Mouse (Mus musculus): Measurements from ENCODE around the gene Clec4a1. TPM values are rescaled to one million over a fixed set of nuclear protein-coding genes. Genes with fewer than 3 reads are reported as not detected.

Gene Clec4a1
- polyA plus RNA-seq, 1 experiment from 2014 or later, result 0.72 TPM

DNA sequence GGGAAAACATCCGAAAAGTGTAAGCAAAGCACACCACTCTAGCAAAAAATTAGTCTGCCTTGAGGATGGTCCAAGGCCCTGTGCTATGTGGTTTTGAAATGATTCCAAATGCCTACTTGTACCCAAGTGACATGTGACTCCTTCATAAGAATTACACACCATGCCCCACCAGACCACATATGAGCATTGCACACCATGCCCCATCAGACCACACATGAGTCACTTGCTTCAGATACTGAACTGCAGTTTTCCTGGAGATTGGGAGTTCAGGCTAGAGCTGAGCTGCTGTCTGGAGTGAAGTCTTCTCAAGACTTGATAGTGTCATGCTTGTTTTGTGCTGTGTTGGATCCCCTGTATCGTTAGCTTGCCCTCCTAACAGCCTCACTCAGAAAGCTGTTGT, 32.0 kb upstream of the Clec4a1 start:
- no peaks in the 10 kb centered on the region for H3K27me3 ChIP-seq (ENCODE audit: control insufficient read depth, insufficient read depth, low read length)
- no peak for ATAC-seq (ENCODE audit: insufficient read depth, low FRiP score, low TSS enrichment)
- H3K9me3 ChIP-seq (ENCODE audit: control insufficient read depth, low read length), result no peaks in the 10 kb centered on the region
- no peak overlapping the region for H3K4me3 ChIP-seq (ENCODE audit: low read depth, low read length)
- no peak for DNase-seq (ENCODE audit: low spot score)
- H3K4me1 ChIP-seq (ENCODE audit: control insufficient read depth, insufficient read depth, low read length), result no peaks in the 10 kb centered on the region
- no peak overlapping the region for H3K4me2 ChIP-seq (ENCODE audit: low read depth)
- no peak overlapping the region for H3K9ac ChIP-seq (ENCODE audit: low read length)
- peaks cover 12% of the 10 kb centered on the region for H3K36me3 ChIP-seq (ENCODE audit: control insufficient read depth, insufficient read depth, low read length)
- H3K27ac ChIP-seq (ENCODE audit: low read depth, low read length), result no peak overlapping the region
- WGBS, result 94% methylated on average over 2 of the region's 2 CpGs

- ATAC-seq (ENCODE audit: insufficient read depth, low FRiP score, low TSS enrichment) (peak; percentile 45; the same call in 1 of the 2 replicates), DNase-seq (ENCODE audit: low spot score) (peak; percentile 46)
- 21% methylated on average over 2 of the region's 2 CpGs for WGBS
- H3K27ac ChIP-seq (ENCODE audit: low read depth, low read length), result no peak overlapping the region
- no peak overlapping the region for H3K9ac ChIP-seq (ENCODE audit: low read length)
- no peaks in the 10 kb centered on the region for H3K9me3 ChIP-seq (ENCODE audit: control insufficient read depth, low read length)
- no peak overlapping the region for H3K4me2 ChIP-seq (ENCODE audit: low read depth)
- H3K27me3 ChIP-seq (ENCODE audit: control insufficient read depth, insufficient read depth, low read length), result no peaks in the 10 kb centered on the region
- no peak overlapping the region for H3K4me3 ChIP-seq (ENCODE audit: low read depth, low read length)
- peaks cover 4% of the 10 kb centered on the region for H3K36me3 ChIP-seq (ENCODE audit: control insufficient read depth, insufficient read depth, low read length)
- H3K4me1 ChIP-seq (ENCODE audit: control insufficient read depth, insufficient read depth, low read length), result no peaks in the 10 kb centered on the region
These were observed 29.1 kb upstream of the Clec4a1 start for GRCm38 (mm10) chr6:122892442-122893049.

GRCm38 (mm10) chr6:122919922-122920321, 1.7 kb upstream of the Clec4a1 start:
- no peaks in the 10 kb centered on the region for H3K4me1 ChIP-seq (ENCODE audit: control insufficient read depth, insufficient read depth, low read length)
- DNase-seq (ENCODE audit: low spot score) (no peak), ATAC-seq (ENCODE audit: insufficient read depth, low FRiP score, low TSS enrichment) (no peak)
- no peak overlapping the region for H3K27ac ChIP-seq (ENCODE audit: low read depth, low read length)
- H3K4me2 ChIP-seq (ENCODE audit: low read depth), result no peak overlapping the region
- no peaks in the 10 kb centered on the region for H3K36me3 ChIP-seq (ENCODE audit: control insufficient read depth, insufficient read depth, low read length)
- no peak overlapping the region for H3K9ac ChIP-seq (ENCODE audit: low read length)
- no peaks in the 10 kb centered on the region for H3K9me3 ChIP-seq (ENCODE audit: control insufficient read depth, low read length)
- no peaks in the 10 kb centered on the region for H3K27me3 ChIP-seq (ENCODE audit: control insufficient read depth, insufficient read depth, low read length)
- no peak overlapping the region for H3K4me3 ChIP-seq (ENCODE audit: low read depth, low read length)
- 42% methylated on average over 4 of the region's 4 CpGs for WGBS

DNA sequence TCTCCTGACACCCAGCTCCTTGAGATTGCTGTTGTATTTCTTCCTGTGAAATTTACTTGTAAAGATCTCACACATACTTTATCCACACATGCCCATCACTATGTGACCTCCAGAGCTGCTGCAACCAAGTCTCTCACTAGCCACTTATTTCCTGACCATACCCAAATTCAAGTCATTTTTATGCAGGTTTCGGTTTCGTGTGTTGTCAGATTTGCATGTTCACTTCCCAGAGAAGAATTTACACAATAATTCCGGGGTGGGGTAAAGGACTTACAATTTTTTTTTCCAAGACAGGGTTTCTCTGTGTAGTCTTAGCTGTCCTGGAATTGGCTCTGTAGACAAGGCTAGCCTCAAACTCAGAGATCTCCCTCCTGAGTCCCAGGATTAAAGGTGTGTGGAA, 13.2 kb downstream of the Clec4a1 start:
- DNase-seq (ENCODE audit: low spot score) (no peak), ATAC-seq (ENCODE audit: insufficient read depth, low FRiP score, low TSS enrichment) (no peak)
- Histone ChIP-seq H3K9ac (ENCODE audit: low read length) (no peak overlapping the region), H3K27ac (ENCODE audit: low read depth, low read length) (no peak overlapping the region), H3K4me3 (ENCODE audit: low read depth, low read length) (no peak overlapping the region), H3K4me2 (ENCODE audit: low read depth) (no peak overlapping the region), H3K36me3 (ENCODE audit: control insufficient read depth, insufficient read depth, low read length) (no peaks in the 10 kb centered on the region), H3K4me1 (ENCODE audit: control insufficient read depth, insufficient read depth, low read length) (no peaks in the 10 kb centered on the region), H3K27me3 (ENCODE audit: control insufficient read depth, insufficient read depth, low read length) (no peaks in the 10 kb centered on the region), H3K9me3 (ENCODE audit: control insufficient read depth, low read length) (no peaks in the 10 kb centered on the region)
- WGBS, result 89% methylated on average over 3 of the region's 3 CpGs

GRCm38 (mm10) chr6:122939618-122940017, 18.0 kb downstream of the Clec4a1 start:
- Histone ChIP-seq H3K9me3 (ENCODE audit: control insufficient read depth, low read length) (no peaks in the 10 kb centered on the region), H3K27ac (ENCODE audit: low read depth, low read length) (no peak overlapping the region), H3K4me3 (ENCODE audit: low read depth, low read length) (no peak overlapping the region), H3K4me2 (ENCODE audit: low read depth) (no peak overlapping the region), H3K9ac (ENCODE audit: low read length) (no peak overlapping the region), H3K4me1 (ENCODE audit: control insufficient read depth, insufficient read depth, low read length) (no peaks in the 10 kb centered on the region), H3K27me3 (ENCODE audit: control insufficient read depth, insufficient read depth, low read length) (no peaks in the 10 kb centered on the region), H3K36me3 (ENCODE audit: control insufficient read depth, insufficient read depth, low read length) (no peaks in the 10 kb centered on the region)
- 87% methylated on average over 5 of the region's 5 CpGs for WGBS
- DNase-seq (ENCODE audit: low spot score), result no peak
- no peak for ATAC-seq (ENCODE audit: insufficient read depth, low FRiP score, low TSS enrichment)

- ATAC-seq (ENCODE audit: insufficient read depth, low FRiP score, low TSS enrichment) (no peak), DNase-seq (ENCODE audit: low spot score) (no peak)
- WGBS, result 89% methylated on average over 2 of the region's 2 CpGs
- Histone ChIP-seq H3K4me3 (ENCODE audit: low read depth, low read length) (no peak overlapping the region), H3K9ac (ENCODE audit: low read length) (no peak overlapping the region), H3K4me2 (ENCODE audit: low read depth) (no peak overlapping the region), H3K27ac (ENCODE audit: low read depth, low read length) (no peak overlapping the region), H3K4me1 (ENCODE audit: control insufficient read depth, insufficient read depth, low read length) (no peaks in the 10 kb centered on the region), H3K27me3 (ENCODE audit: control insufficient read depth, insufficient read depth, low read length) (no peaks in the 10 kb centered on the region), H3K9me3 (ENCODE audit: control insufficient read depth, low read length) (no peaks in the 10 kb centered on the region), H3K36me3 (ENCODE audit: control insufficient read depth, insufficient read depth, low read length) (no peaks in the 10 kb centered on the region)
These were observed 25.1 kb downstream of the Clec4a1 start for GRCm38 (mm10) chr6:122946760-122947159.

- no peaks in the 10 kb centered on the region for H3K9me3 ChIP-seq (ENCODE audit: control insufficient read depth, low read length)
- H3K36me3 ChIP-seq (ENCODE audit: control insufficient read depth, insufficient read depth, low read length), result no peaks in the 10 kb centered on the region
- no peak within 1 kb of the TSS for H3K4me2 ChIP-seq (ENCODE audit: low read depth)
- ATAC-seq (ENCODE audit: insufficient read depth, low FRiP score, low TSS enrichment) (no peak), DNase-seq (ENCODE audit: low spot score) (no peak)
- no peaks in the 10 kb centered on the region for H3K27me3 ChIP-seq (ENCODE audit: control insufficient read depth, insufficient read depth, low read length)
- H3K4me1 ChIP-seq (ENCODE audit: control insufficient read depth, insufficient read depth, low read length), result no peaks in the 10 kb centered on the region
- no peak within 1 kb of the TSS for H3K9ac ChIP-seq (ENCODE audit: low read length)
- 83% methylated on average over 8 of the region's 8 CpGs for WGBS
- no peak within 1 kb of the TSS for H3K4me3 ChIP-seq (ENCODE audit: low read depth, low read length)
- no peak within 1 kb of the TSS for H3K27ac ChIP-seq (ENCODE audit: low read depth, low read length)
These were observed 30.8 kb downstream of the Clec4a1 start, which contains the start of gene Clec4a3 for GRCm38 (mm10) chr6:122952401-122952800. Gene Clec4a3, plus strand, starts transcription at chr6:122952515.

GRCm38 (mm10) chr6:122964562-122964961, 42.9 kb downstream of the Clec4a1 start:
- no peak overlapping the region for H3K4me2 ChIP-seq (ENCODE audit: low read depth)
- H3K9ac ChIP-seq (ENCODE audit: low read length), result no peak overlapping the region
- no peaks in the 10 kb centered on the region for H3K4me1 ChIP-seq (ENCODE audit: control insufficient read depth, insufficient read depth, low read length)
- H3K9me3 ChIP-seq (ENCODE audit: control insufficient read depth, low read length), result no peaks in the 10 kb centered on the region
- H3K4me3 ChIP-seq (ENCODE audit: low read depth, low read length), result no peak overlapping the region
- ATAC-seq (ENCODE audit: insufficient read depth, low FRiP score, low TSS enrichment) (no peak), DNase-seq (ENCODE audit: low spot score) (no peak)
- H3K27me3 ChIP-seq (ENCODE audit: control insufficient read depth, insufficient read depth, low read length), result no peaks in the 10 kb centered on the region
- no peak overlapping the region for H3K27ac ChIP-seq (ENCODE audit: low read depth, low read length)
- no peaks in the 10 kb centered on the region for H3K36me3 ChIP-seq (ENCODE audit: control insufficient read depth, insufficient read depth, low read length)
- WGBS, result 74% methylated on average over 2 of the region's 2 CpGs

DNA sequence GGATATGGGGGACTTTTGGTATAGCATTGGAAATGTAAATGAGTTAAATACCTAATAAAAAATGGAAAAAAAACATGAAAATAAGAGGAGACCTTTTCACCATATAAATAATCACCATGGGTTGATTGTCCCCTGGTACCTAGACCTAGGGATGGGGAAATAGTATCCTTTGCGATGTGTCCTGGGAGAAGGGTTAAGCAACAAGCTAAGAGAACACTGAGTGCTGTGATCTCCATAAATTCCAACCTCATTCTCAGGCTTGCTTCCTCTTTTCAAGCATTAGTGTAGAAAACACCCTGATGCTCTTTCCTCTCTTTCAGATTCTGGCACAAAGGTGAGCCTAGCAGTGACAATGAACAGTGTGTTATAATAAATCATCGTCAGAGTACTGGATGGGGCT, 47.4 kb downstream of the Clec4a1 start:
- WGBS, result 100% methylated on average over 2 of the region's 2 CpGs
- H3K27me3 ChIP-seq (ENCODE audit: control insufficient read depth, insufficient read depth, low read length), result no peaks in the 10 kb centered on the region
- no peaks in the 10 kb centered on the region for H3K4me1 ChIP-seq (ENCODE audit: control insufficient read depth, insufficient read depth, low read length)
- H3K4me3 ChIP-seq (ENCODE audit: low read depth, low read length), result no peak overlapping the region
- no peak overlapping the region for H3K4me2 ChIP-seq (ENCODE audit: low read depth)
- H3K9me3 ChIP-seq (ENCODE audit: control insufficient read depth, low read length), result no peaks in the 10 kb centered on the region
- ATAC-seq (ENCODE audit: insufficient read depth, low FRiP score, low TSS enrichment) (no peak), DNase-seq (ENCODE audit: low spot score) (no peak)
- no peaks in the 10 kb centered on the region for H3K36me3 ChIP-seq (ENCODE audit: control insufficient read depth, insufficient read depth, low read length)
- no peak overlapping the region for H3K9ac ChIP-seq (ENCODE audit: low read length)
- no peak overlapping the region for H3K27ac ChIP-seq (ENCODE audit: low read depth, low read length)

All from neural tube, embryonic 11.5 days (tissue).